Mouse (Mus musculus) brain, adult 2 months (tissue): ENCODE measurements around the gene Tmem119.
"Not testable (repeated sequence)": the region's sequence is repeated elsewhere in the genome, so short reads cannot be mapped to it uniquely, and the experiment has no call there.

Source experiments
- DNase-seq: peaks from one replicate; pipeline ENCODE4 v3.0.0; 2011; ENCODE audit warnings: low read depth, low spot score

The Tmem119 gene

GRCm38 (mm10) chr5:113818572-113818971 is 18.3 kb upstream of the Tmem119 start:
- peak; percentile 47 for DNase-seq

GRCm38 (mm10) chr5:113815638-113816152 is 15.4 kb upstream of the Tmem119 start:
- DNase-seq, result peak; percentile 81

GRCm38 (mm10) chr5:113815041-113815389 is 14.7 kb upstream of the Tmem119 start:
- DNase-seq, result no peak

DNA sequence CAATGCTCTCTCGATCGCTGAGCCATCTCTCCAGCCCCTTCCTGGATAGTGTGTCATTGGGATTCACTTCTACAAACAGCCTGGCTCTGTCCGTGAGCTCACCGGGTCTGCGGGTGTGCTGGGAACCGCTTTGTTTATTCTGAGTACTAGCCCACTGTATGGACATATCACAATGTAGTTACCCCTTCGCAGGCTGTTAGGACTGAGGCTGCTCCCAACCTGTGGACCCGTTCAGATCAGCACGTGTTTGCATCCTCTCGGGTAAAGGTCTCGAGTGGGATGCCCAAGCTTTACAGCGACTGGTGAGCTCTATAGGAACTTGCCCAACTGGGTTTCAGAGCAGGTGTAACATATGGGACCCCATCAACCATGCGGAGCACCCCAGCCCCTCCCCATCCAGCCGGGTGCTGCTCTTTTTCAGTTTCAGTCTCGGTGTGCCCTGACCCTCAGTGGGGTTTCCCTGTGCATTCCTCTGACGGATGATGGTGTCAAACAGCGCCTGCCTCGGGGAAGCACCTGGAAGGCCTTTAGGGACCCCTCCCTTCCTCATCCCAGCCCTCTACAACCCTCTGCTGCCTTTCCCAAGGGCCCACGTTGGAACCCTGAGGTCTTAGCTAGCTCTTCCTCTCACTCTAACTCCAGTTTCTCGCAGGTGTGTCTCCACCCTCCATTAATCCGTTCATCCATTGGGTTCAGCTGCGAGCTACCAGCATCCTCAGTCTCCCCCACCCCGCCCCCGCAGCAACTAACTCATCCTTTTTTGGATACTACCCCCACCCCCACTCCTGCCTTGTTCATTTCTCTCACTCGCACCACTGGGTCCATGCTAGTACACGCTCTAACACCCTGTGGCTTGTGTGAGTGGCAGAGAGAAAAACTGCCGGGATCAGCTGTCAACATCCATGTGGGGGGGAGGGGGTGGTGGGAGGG is 14.1 kb upstream of the Tmem119 start:
- DNase-seq, result no peak

DNA sequence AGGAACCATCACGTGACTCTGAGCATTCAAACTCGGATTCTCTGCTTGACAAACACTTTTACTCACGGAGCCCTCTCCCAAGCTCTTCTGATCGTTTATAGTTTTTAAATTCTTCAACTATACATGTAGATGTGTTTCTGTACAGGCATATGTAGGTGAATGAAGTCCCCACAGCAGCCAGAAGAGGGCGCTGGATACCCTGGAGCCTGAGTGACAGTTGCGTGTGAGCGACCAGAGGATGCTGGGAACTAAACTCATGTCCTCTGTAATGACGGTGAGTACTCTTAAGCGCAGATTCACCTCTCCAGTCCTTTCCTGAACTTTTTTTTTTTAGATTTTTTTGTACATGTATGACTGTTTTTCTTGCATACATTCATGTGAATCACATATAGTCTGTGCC is 13.3 kb upstream of the Tmem119 start:
- DNase-seq, result no peak

DNA sequence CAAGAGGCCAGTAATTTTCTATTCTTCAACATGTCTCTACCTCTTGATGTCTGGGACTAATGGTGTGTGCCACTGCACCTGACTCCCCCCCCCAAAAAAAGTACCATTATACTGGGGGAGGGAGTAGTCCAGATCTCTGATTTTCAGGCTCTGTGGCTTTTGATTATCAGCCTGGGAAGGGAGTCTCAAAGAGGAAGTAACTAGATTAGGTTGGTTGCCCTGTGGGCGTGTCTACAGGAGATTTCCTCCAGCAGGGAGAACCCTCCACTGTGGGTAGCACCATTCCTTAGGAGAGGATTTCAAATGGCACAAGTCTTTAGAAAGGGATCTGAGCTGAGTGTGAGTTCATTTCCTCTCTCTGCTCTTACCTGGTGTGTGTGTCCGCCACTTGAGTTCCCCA is 12.3 kb upstream of the Tmem119 start:
- no peak for DNase-seq

GRCm38 (mm10) chr5:113811824-113812420 is 11.6 kb upstream of the Tmem119 start:
- not testable (repeated sequence) for DNase-seq

- DNase-seq, result no peak
These were observed 9.8 kb upstream of the Tmem119 start for GRCm38 (mm10) chr5:113810111-113810510.

GRCm38 (mm10) chr5:113808177-113808576 is 7.9 kb upstream of the Tmem119 start:
- no peak for DNase-seq

DNA sequence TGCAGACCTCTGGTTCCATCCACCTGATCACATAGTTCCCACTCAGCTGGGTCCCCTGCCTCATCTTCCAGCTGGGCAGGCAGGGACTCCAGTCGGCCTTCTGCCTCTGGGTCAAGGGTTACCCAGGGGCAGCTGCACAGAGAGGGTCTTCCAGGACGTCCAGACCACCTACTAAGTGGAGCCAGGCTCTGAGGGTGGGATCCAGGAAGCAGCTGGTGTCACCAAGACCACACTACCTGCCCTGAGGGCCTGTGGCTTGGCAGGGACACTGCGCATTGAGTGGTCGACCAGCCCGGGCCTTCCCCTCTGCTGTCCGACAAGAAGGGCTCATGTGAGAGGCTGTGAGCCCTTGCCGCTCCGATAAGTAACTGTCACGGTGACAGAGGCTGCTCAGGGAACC is 7.4 kb upstream of the Tmem119 start:
- no peak for DNase-seq

DNA sequence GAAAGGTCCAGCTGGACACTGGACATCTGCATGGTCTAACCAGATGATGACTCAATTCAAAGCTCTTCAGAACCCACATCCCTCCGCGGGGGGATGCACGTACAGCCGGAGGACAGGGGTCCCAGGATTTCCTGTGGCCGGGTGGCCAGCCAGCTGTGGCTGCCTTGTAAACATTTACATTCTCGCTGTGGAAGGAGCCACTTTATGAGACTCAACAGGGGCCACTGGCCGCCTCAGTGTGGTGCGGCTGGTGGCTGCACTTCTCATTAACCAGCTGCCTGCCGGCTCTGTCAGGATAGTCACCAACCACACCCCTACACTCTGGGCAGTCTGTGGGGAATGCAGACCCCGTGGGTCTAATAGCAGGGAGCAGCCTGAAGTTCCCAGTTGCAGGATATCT is 6.1 kb upstream of the Tmem119 start:
- no peak for DNase-seq

- no peak for DNase-seq
These were observed 5.0 kb upstream of the Tmem119 start for GRCm38 (mm10) chr5:113805301-113805700.

DNA sequence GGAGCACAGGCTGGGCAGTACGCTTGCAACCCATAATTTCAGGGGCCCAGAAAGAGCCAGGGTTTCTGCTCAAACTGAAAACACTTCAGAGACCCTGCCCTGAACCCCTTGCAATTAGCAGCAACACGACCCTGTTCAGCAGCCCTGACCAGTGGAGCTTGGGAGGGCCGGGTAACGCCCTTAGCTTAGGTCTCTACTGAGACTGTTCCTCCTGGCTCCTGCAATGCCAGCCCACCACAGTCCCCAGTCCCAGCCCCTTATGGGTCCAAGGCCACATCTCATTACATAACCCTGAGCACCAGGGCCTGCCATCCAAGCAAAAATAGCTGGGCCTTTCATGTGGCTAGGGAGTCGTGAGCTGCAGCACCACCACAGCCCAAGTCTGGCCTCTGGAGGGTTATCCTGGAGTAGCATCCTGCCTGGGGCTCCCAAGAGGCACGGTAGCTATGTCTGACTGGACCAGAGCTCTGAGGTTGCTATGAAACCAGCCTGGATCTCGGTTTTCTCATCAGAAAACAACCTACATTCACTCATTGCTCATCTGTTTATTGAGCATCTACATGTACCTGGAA is 4.2 kb upstream of the Tmem119 start:
- DNase-seq, result no peak

DNA sequence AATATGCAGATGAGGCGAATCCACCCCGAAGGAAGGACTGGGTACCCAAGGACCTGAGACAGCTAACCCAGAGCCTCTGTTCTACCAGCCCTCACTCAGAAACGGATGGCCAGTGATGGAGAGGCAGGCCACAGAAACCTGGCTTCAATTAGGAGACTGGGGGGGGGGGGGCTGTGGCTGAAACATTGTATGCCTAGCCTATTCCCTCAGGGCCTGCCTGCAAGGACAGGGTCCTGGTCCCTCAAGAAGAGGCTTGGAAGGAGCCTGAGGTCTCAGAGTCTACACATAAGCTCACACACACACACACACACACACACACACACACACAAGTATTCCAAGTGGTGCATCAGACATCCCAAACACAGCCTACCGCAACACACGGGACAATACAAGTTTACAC is 625 bp downstream of the Tmem119 start:
- DNase-seq, result no peak

GRCm38 (mm10) chr5:113798525-113798924 is 1.8 kb downstream of the Tmem119 start:
- no peak for DNase-seq

DNA sequence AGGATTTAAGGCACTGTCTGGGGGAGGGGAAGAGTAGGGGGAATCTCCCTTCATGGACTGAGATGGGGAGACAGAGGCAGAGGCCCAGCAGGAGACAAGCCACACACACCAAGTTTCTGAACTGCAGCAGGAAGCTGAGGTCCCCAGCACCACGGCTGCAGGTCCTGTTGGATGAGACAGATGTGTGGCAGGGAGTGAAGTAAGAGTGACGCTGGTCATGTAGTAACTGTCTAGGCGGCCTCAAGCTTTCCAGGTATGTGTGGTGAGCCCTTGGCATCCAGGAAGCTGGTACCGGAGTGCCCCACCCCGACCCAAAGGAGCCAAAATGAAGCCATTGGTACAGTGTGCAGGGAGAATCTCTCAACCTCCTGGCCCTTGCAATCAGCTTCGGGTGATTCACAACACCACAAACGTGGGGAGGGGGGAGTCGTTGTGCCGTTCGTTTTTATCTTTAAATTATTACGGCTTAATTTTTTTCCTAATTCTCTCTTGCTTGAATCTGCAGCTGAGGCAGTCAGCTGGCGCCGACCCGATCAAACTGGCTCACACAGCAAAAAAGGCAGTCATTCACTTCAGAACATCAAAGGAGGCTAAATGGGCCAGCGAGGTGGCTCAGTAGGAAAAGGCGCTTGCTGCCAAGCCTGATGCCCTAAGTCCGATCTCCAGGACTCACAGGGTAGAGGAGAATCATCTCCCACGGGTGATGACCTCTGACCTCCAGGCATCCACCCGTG is 3.0 kb downstream of the Tmem119 start:
- no peak for DNase-seq

DNA sequence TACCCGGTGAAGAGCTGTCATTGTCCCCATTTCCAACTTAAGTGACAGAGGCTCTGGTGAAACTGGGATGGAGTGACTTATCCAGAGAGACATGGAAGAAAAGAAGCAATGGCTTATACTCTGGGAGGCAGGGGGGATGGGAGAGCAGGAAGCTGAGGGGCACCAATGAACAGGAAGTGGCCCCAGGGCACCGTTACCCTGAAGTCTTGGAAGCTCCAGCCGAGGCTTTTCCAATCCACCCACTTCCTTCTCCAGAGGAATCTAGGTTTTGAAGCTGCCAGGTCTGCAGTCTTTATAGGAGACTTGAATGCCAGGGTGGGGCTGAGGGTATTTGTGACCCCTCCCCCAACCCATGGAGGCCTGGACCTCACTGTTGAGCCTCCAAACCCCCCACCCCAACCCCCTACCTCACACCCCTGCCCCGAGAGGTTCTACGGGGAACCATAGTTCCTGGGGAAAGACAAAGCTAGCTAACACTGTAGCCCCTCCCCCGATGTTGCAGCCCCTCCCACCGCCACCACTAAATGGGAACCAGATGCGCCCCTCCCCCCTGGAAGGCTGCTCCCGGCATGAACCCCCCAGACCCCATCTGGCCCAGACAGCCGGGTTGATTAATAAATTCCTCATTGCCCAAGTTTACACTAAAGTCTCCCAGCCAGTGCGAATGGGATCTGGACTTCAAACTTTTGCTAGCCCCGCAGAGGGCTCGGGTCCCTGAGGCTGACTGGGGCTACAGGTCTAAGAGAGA is 3.7 kb downstream of the Tmem119 start:
- DNase-seq, result no peak

DNA sequence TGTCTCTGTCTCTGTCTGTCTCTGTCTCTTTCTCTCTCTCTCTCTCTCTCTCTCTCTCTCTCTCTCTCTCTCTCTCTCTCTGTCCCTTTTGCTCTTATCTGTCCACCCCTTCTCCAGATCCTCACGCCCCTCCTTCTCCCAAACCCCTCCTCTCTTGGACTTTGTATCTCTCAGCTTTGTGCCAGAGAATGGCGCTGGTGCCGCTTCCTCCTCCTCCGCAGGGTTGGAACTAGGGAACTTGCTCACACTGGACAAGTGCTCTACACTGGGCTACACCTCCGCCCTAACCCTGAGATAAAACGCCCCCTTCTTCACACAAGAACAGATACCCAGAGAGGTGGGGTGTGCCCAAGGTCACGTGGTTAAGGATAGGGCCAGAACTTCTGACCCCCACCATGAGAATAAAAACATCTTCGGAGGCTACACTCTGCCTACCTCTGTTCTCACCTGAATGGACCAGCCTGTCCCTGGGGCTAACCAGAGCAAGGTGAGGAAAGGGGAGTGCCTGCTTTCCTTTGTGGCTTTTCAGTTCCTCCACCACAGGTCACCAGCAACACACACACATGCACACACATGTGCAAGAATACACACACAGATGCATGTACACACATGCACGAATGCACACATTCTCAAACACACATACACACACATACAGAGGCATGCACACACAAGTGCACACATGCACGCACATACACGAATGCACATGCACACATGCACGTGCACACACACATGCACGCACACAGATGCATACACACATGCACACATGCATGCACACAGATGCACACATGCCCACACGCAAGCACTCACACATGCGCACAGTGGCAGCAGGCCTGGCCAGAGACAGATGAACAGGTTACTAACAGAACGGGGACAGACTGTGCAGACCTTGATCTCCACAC is 8.9 kb downstream of the Tmem119 start:
- DNase-seq, result no peak

DNA sequence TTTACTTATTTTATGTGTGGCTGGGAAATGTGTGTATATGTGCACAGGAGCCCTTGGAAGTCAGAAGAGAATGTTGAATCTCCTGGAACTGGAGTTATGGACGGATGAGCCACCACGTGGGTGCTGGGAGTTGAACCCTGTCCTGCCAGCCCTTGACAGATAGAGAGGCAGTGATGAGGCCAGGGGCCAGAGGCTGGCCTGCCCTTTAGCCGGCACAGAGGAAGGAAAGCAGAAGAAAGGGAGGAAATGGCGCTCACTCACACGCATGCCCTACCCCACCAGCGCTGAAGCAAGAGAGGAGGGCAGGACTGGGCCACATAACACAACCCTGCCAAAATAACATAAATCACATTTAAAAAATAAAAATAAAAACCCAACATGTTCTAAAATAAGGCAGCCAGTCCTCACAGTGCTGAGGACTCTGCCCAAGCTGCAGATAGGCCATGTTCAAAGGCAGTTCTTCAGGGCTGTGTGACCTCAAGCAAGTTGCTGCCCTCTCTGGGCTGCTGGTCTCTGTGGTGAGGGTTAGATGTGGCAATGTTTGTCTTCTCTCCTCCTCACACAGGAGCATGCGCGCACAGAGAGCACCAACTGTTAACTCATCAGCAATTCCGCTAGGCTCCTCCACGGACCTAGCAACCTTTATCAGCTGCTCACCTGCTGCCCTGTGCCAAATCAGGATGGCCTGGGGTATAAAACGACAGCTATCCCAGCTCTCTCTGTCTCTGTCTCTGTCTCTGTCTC is 9.7 kb downstream of the Tmem119 start:
- DNase-seq, result no peak
